Mouse (Mus musculus): Measurements from ENCODE around the gene Spon1.

The Spon1 gene

DNA sequence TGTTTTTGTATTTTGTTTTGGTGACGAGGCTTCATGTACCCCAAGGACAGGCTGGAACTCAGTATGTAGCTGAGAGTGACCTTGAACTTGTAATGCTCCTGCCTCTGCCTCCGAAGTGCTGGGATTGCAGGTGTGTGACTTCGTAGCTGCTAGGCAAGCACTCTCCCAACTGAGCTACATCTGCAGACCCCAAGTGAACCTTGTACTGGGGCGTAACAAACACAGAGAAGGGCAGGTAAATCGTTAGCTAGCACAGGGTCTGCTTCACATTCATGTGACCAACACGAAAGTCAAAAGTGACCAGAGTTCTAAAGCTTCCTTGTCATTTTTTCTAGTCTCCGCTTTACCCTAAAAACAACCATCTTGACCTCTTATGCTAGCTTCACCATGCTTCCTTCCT lies 145.1 kb downstream of the Spon1 start:
- DNase-seq = no peak

DNA sequence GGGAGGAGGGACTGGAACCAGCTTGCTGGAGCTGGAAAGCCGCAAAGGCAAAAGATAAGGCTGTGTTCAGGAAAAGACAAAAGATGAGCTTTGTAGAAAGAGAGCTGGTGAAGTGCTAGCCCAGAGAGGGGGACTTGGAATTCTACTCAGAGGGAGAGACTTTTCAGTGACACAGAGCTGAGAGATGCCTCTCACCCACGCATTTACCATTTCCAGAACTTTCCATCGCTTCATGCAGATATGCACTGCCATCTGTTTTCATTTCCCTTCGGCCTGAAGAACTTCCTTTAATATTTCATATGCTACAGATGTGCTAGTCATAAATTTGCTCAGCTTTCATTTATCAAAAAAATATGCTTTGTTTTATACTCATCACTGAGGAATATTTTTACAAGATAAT lies 150.1 kb downstream of the Spon1 start:
- DNase-seq = no peak

DNA sequence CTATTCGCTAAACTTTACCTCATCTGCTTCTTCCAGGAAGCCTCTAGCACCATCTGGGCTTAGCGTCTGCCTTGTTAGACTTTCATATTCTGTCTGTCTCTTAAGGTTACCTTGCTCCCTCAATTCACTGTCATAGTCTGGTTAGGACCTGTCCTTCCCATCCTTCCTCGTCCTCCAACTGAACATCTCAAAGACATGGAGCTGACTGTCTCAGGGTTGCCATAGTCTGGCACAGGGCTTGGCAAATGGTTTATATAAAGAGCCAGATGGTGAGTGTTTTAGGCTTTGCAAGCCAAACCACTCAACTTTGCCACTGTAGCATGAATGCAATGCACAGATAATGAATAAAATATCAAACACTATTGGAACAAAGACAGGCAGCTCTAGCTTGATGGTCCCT lies 153.1 kb downstream of the Spon1 start:
- DNase-seq = no peak

DNA sequence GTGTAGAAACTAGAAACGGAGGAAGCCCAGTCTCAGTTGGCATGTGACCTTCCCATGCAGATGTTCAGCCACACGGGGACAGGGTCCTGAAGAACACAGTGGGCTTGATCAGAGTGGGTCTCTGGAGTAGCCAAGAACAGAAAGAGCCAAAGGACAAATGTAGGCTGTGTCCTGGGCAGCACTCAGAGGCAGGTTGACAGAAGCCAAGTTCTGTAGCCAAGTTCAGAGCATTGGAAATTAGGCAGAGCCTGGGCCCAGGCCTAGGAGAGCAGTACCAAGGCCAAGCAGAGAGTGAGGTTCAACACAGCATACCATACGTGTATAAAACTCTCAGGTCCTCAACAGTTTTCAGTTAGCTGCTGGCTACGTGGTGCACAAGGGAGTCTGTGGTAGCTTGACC lies 153.7 kb downstream of the Spon1 start:
- no peak for DNase-seq

DNA sequence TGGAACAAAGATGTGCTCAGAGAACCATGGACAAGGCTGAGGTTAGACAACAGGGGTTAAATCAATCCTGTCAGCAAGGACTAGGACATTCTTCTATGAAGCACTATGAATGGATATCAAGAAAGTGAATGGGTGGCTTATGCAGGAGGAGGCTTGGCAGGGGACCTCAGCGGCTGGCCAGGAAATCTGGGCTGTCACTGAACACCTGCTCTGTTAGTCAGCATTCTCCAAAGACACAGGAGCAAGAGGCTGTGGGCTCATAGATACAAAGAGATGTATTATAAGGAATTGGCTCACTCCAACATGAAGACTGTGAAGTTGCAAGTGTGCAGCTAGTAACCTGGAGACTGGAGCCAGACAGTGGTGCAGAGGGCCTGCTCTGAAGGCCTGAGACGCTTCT lies 154.3 kb downstream of the Spon1 start:
- peak; percentile 34 for DNase-seq

DNA sequence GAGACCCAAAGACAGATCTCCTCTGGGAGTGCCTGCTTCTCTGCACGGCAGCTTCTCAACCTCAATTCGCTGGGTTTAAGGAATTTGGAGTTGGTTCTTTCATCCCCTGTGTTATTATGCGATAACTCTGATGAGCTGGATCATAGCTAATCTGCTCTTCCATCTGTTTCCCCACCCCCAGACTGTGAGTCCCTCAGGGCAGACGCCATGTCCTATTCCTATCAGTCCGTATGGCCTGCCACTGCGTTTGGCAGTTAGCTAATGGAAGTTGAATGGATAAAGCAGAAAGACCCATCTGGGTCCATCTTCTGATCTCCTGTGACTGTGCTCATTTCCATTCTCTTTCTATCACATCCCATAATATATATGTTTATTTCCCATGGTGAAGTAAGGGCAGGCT lies 158.8 kb downstream of the Spon1 start:
- DNase-seq = no peak

DNA sequence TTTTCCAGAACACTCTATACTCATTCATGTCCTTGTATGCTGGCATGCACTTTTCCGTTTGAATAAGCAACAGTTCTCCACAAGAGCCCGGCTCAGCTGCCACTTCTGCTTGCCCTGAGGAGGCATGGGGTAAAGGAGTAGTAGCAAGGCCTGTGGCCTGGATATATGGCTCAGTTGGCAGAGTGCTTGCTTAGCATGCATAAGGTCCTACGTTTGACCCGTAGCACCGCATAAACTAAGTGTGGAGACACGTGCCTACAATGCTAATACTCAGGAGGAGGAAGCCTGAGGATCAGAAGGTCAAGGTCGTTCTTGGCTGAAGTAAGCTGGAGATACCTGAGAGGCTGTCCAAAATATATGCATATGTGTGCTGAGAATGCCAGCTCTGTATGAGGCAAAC lies 185.1 kb downstream of the Spon1 start:
- DNase-seq = no peak

DNA sequence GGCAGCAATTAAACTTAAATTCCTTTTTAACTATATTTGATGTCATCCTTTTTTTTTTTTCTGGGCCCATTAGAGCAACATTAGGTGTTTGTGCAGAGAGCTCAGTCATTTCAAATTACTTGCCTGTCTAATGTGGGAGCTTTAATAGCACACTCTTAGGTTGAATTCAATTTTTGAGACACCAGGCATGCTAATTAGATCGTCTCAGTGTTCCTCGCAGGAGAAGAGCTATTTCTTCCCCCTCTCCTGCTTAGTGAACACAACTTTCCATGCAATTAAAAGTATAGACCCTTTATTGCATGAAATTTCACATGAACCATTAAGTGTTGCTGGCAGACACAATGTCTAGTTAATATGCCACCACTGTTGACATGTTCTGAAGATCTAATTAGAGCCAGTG lies 189.6 kb downstream of the Spon1 start:
- no peak for DNase-seq

DNA sequence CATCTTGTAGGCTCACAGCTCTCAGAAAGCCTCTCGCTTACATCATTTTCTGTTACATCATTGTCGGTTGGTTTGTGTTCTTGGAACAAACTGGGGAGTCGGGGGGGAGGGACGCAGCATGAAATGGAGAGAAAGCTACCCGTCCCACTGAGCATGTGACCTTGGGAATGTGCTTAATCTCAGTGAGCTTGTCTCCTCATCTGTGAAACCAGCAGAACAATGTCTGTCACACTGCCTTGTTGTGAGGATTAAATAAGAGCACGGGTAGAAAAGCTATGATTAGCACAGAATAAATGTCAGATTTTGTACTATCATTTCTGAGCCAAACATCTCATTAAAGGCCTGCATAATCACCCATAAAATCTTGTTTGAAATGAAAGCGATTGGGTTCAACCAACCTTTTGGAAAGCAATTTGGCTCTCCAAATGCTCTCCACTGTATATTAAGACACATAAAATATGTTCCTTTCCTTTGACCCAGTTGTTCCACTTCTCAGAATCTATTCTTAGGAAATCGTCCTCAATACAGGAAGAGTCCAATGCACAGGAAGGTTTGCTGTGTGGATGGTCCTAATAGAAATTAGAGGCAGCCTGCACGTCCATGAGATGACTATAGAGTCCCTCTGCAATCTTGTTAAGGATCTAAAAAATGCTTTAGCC lies 195.2 kb downstream of the Spon1 start:
- DNase-seq = no peak

DNA sequence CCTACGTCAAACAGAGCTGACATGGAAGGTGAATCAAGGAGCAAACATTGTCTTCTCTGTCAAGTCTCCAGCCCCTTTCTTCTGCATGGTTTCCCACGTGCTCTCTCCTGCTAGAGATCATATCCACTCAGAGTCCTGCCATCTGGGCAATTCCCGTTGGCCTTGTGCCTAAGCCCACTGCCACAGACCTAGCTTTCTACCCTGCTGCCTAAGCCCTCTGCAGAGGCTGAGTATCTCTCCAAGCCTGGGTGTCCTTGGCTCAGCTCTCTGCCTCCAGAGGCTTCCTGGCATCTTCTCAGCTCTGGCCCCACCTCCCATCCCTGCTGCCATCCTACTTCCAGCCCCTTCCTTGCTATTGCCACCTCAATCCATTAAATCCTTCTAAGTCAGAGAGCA lies 195.7 kb downstream of the Spon1 start:
- peak; percentile 60 for DNase-seq

DNA sequence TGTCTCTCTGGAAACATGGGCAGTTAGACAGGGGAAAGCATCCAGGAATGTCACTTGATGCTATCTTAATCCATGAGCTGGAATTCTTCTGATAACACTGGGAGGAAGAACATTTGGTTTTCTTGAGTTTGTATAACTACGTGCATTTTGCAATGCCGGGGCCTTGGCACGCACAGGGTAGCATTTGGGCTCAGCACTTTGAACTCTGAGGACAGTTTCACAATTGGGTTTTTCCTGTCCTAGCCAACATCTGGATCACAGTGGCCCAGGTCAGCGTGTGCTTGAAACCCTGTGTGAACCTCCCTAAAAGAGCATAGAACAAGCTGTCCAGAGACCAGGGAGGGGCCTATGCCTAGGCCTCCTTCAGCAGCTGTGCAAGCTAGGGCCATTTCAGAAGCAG lies 196.3 kb downstream of the Spon1 start:
- no peak for DNase-seq

DNA sequence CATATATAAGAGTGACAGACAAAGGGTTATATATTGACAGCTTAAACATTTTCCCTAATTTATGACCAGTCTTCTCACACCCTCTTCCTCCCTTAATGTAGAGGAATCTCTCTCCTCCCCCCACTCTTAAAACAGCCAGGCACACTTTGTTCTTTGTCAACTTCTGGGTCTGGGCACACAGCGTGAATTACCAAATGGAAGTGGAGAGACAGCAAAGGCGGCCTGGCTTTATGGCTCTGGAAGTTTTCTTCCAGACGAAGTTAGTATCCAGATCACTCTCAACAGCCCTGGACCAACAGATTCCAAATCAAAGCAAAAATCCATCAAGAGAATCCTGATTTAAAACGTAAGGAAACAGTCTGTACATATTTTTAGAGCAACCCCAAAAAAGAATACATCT lies 198.0 kb downstream of the Spon1 start:
- no peak for DNase-seq

DNA sequence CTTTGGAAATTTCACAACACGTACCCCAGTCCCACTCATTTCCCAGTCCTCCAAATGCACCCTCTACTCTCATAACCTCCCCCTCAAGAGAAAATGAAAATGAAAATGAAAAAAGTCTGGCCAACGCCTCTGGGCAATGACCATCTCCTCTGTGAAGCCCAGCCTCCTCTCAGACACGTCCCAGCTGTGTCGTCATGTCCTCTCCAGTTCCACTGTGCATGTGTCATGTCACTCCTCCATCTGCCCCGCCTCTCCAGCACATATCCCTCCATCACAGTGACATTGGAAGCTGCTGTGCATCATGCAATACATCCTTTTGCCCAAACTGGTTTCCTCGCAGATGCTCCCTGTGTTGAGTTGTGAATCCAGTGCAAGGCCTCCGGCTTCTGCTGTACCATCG lies 199.8 kb downstream of the Spon1 start:
- no peak for DNase-seq

DNA sequence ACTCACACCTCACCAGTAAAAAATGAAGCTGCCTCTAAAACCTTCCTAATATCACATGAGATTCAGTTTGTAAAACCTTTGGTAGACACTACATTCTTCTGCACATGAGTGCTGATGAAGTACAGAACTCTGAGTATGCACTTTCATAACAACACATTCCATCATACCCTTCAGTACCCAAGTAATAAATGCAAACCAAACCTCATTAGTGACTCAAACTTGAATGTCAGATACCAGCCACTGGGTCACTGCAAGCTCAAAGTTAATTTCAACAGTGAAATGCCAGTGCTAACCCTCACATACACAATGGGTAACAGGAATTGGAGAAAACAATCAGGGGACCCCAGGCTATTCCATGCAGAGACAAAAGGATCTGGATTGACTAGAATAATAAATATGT lies 203.4 kb downstream of the Spon1 start:
- no peak for DNase-seq

DNA sequence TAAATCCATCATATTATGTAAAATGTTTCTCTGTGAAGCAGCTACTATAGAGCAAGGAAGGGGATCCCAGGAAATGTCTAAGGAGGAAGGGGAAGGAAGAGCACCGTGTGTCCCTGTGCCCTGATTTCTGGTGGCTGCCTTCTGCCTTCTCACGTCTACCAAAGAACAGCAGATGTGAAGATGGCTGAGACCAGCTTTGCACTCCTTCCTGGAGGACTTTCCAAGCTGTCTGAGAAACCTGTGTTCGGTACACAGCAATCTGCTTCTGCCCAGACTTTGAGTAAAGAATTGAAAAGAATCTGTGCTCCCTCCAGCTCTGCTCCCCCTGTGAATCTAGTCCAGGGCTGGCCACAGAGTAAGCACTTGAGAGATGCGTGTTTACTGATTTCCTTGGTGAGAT lies 206.7 kb downstream of the Spon1 start:
- no peak for DNase-seq

DNA sequence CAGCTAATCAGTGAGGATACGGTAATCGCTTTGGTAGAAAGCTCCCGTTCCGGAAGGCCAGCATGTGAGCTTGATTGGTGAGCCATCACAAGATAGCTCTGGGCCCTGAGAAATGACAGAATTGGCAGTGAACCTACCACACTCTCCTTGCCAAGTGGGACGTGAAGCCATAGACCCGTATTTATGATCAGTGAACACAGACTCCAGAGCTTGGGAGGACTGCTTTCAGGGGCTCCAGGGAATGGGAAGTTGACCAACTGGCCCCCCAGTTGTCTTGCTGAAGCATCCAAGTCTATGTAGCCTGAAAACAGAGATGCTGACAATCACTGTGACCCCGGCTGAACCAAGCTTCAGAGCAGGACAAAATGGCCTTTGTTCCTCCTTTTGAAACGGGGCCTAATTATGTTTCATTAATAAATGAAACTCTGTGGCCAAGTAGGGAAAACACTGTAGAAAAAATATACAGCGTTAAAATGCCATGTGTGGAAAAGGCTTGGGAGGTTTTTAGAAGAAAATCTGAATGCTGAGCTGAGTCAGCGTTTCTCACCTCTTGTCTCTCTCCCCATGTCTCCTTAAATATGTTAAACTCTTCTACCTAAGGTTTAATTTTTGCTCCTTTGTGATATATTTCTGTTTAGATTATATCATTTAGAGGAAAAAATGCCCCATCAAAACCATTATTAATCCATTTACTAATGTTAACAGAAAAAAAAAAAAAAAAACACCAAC lies 220.8 kb downstream of the Spon1 start:
- peak; percentile 43 for DNase-seq

DNA sequence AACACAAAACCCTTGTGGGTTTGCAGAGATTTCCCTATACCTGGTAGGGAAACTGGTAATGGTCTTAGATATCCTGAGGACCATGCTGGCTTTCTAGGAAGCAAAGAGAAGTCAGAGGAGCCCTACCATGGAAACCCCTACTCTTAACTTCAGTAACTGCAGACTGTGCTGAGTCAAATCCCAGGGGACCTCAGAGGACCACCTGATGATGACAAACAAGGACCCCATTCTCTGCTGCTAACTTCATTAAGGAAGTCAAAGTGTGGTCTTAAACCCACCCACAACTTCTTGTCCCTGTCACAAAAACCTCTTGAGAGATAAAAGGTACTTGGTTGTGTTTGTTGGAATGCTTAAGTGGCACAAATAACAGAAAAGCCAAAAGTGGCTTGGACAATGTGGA lies 222.4 kb downstream of the Spon1 start:
- DNase-seq = no peak

DNA sequence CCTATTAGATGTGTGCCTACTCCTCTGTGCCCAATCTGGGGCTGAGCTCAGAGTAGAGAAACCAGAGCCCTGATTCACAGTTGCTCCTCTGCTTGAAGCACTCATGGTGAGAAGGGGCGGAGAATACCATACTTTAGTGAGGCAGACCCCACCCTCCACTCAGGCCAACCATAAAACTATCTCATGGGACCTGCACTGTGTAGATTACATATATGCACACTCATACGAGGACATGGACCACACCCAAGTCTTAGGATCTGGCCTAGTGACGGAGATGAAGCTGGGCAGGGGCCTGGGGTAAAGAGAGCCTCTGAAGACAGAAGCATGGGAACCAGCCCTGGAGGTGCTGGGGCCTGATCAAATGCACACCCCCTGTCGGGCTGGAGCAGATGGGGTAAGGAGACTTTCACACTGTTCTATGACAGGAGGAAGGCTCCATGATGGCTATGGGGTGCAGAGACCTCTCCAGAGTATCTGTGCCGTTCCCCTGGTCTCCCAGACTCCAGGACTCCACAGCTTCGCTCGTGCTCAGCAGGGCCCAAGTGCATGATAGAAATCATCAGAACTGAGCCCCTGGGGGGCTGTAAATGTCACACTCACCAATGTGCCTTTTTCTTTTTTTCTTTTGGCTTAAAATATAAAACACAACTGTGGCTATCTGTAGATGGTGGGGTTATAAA lies 232.0 kb downstream of the Spon1 start:
- DNase-seq = no peak

DNA sequence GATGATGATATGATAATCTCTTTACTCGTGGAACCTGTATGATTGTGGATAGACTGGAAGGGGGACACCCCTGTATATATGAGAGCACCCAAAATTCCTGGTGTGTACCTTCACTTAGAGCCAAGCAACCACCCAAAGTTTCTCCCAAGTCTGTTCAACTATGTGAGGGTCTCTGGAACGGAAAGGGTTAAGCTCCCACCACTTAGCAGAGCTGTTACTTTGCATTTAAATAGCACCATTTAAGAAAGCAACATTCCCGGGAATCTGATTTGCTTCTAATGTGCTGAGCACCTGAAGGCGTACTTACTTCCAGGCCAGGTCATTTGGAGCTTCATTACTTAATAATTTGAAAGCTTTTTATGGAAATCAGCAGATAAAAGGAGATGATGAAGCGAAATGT lies 238.4 kb downstream of the Spon1 start:
- DNase-seq = no peak

DNA sequence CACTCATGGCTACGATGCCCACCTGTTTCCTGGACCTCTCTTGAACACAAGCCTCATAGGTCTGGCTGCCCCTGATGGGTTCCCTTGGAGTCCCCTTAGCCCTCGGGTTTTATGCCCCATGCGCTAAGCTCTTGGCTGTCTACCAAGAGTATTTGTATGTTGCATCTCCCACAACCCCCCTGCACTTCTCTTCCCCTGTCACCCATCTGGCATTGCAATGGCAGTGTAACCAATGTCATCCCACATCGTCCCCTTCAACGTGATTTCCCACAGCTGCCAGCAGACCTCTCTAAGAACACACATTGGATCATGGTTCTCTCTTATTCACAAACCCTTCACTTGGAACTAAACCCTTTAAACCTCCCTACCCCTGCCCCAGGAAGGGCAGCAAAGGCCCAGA lies 239.7 kb downstream of the Spon1 start:
- DNase-seq = no peak

DNA sequence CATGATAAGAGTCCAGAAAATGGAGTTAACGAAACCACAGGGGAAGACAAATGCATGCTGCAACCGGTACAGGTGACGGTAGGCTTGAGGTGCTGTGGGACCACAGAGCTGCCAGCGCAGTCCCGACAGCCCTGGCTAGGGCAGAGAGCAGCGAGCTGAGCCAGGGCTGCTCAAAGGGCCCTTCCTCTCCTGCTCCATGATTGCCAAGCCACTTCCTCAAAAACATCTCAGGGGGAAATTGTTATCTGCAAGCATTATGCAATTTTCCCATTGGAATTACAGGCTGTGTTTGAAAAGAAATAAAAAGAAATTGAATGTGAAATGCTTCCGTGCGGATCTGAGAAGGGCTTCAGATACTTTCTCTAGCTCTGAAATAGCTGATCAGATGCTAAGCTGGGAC lies 240.7 kb downstream of the Spon1 start:
- DNase-seq = no peak

DNA sequence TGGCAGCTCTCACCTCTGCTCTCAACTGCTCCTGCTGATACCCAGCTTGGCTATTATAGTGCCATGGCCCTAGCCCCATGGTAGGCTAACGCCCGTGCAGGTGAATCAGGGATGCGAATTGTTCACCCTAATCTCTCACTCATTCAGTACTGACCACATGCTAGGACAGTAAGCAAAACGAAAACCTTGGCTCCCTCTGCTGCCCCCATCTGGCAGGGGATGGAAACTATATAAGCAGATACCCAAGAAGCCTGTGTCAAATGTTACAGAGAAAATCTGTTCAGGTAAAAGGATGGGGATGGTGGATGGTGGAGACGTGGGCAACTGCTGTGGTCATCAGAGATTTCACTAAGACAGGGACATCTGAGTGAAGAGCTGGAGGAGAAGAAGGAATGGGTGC lies 241.8 kb downstream of the Spon1 start:
- DNase-seq = no peak

DNA sequence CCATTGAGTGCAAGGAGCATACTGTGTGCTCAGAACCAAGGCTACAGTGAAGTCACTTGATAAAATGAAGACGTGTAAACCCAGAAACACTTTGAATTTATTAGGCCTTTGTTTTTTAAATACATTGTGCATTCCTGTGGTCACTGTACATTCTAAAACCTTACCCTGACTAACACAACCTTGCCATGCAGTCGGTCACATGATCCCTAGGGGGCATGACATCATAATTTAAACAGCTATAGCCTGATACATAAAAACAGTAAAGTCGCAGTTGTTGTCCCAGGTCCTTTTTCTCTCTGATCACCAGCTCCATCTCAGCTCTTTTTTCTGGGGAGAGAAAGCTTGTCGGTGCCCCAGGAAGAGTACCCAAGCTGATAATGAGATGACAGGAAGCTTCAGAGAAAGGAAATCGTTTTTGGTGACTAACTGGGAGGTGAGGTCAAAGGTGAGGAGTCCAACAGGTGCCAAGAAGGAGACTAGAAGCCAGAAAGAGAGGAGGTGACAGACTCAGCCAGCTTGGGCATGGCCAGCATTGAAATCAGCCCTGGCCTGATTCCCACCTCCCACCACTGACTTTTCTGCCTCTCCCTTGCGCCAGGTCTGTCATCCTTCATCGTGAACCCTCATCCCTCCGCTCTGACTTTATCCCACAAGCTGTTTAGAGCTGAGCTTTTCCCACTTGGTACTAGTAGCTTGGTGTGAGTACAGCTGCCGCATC lies 246.1 kb downstream of the Spon1 start:
- DNase-seq = no peak

All from cerebellum, adult 11-12 months (tissue).